Mouse (Mus musculus): ENCODE data around the gene Cd38. TPM values are rescaled to one million over a fixed set of nuclear protein-coding genes. Genes with fewer than 3 reads are reported as not detected.

Gene Cd38
- polyA plus RNA-seq, 2 experiments: 5.3 to 7.4 TPM

GRCm38 (mm10) chr5:43885060-43885820 lies 16.9 kb downstream of the Cd38 start:
- ATAC-seq (ENCODE audit: low FRiP score, low read depth): no peak

GRCm38 (mm10) chr5:43892386-43892785 lies 24.0 kb downstream of the Cd38 start:
- 26% methylated on average over 1 of the region's 1 CpGs for WGBS

More at GRCm38 (mm10) chr5:43885060-43885820, 16.9 kb downstream of the Cd38 start:
- WGBS: 15% methylated on average over 3 of the region's 3 CpGs
- TF ChIP-seq POLR2A (IDR thresholded peaks at IDR 0.05; ENCODE audit: borderline replicate concordance, extremely low read depth, insufficient read depth, insufficient read length): no peak
- H3K36me3 ChIP-seq (ENCODE audit: control insufficient read depth, insufficient read depth, low read length): no peaks in the 10 kb centered on the region
- H3K9ac ChIP-seq (ENCODE audit: low read depth, low read length, severe bottlenecking): no peak overlapping the region
- H3K27me3 ChIP-seq (ENCODE audit: control insufficient read depth, insufficient read depth, low read length): no peaks in the 10 kb centered on the region
- DNase-seq (ENCODE audit: low spot score): no peak
- no peaks in the 10 kb centered on the region for H3K9me3 ChIP-seq (ENCODE audit: control insufficient read depth, low read length)
- peaks cover 6% of the 10 kb centered on the region for H3K4me1 ChIP-seq (ENCODE audit: control insufficient read depth, insufficient read depth, low read length)
- H3K27ac ChIP-seq (replicated peaks; ENCODE audit: low read depth, low read length): no peak overlapping the region
- H3K4me3 ChIP-seq (replicated peaks; ENCODE audit: low read length): no peak overlapping the region
- no peak overlapping the region for H3K4me2 ChIP-seq (replicated peaks; ENCODE audit: low read depth, low read length, severe bottlenecking)

DNA sequence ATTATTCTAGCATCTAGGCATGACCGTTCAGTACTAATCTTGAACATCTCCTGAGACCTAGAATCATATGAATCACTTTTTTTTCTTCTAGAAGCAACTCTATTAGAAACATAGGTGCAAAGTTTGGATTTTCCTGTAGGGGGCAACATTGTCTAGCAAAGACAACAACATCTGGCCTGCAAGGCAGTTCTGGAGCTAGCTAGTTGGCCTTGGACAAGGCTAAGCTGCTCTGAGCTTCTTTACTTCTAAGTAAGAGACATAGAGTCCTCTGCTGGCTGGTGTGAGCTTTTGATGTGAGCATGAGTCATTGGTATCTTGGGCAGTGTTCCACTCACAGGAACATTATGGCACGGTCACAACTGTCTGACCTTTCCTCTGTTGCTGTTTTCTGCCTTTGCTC lies 25.8 kb downstream of the Cd38 start:
- ATAC-seq (ENCODE audit: low FRiP score, low read depth): no peak
- H3K4me2 ChIP-seq (replicated peaks; ENCODE audit: low read depth, low read length, severe bottlenecking): no peak overlapping the region
- peaks cover 3% of the 10 kb centered on the region; the same call in 1 of the 2 replicates for H3K4me1 ChIP-seq (ENCODE audit: control insufficient read depth, insufficient read depth, low read length)
- no peak overlapping the region for H3K27ac ChIP-seq (replicated peaks; ENCODE audit: low read depth, low read length)
- peak; percentile 65 for DNase-seq (ENCODE audit: low spot score)
- no peaks in the 10 kb centered on the region for H3K36me3 ChIP-seq (ENCODE audit: control insufficient read depth, insufficient read depth, low read length)
- 59% methylated on average over 2 of the region's 2 CpGs for WGBS
- H3K9me3 ChIP-seq (ENCODE audit: control insufficient read depth, low read length): no peaks in the 10 kb centered on the region
- no peak overlapping the region for H3K4me3 ChIP-seq (replicated peaks; ENCODE audit: low read length)
- no peaks in the 10 kb centered on the region for H3K27me3 ChIP-seq (ENCODE audit: control insufficient read depth, insufficient read depth, low read length)
- no peak overlapping the region for H3K9ac ChIP-seq (ENCODE audit: low read depth, low read length, severe bottlenecking)
- no peak for TF ChIP-seq POLR2A (IDR thresholded peaks at IDR 0.05; ENCODE audit: borderline replicate concordance, extremely low read depth, insufficient read depth, insufficient read length)

More at GRCm38 (mm10) chr5:43892386-43892785, 24.0 kb downstream of the Cd38 start:
- TF ChIP-seq POLR2A (IDR thresholded peaks at IDR 0.05; ENCODE audit: borderline replicate concordance, extremely low read depth, insufficient read depth, insufficient read length): no peak
- Histone ChIP-seq H3K9me3 (ENCODE audit: control insufficient read depth, low read length) (no peaks in the 10 kb centered on the region), H3K36me3 (ENCODE audit: control insufficient read depth, insufficient read depth, low read length) (no peaks in the 10 kb centered on the region), H3K4me3 (replicated peaks; ENCODE audit: low read length) (no peak overlapping the region), H3K4me1 (ENCODE audit: control insufficient read depth, insufficient read depth, low read length) (peaks cover 3% of the 10 kb centered on the region; the same call in 1 of the 2 replicates), H3K27ac (replicated peaks; ENCODE audit: low read depth, low read length) (no peak overlapping the region), H3K4me2 (replicated peaks; ENCODE audit: low read depth, low read length, severe bottlenecking) (no peak overlapping the region), H3K27me3 (ENCODE audit: control insufficient read depth, insufficient read depth, low read length) (no peaks in the 10 kb centered on the region), H3K9ac (ENCODE audit: low read depth, low read length, severe bottlenecking) (no peak overlapping the region)
- ATAC-seq (ENCODE audit: low FRiP score, low read depth): no peak
- DNase-seq (ENCODE audit: low spot score): peak; percentile 49

DNA sequence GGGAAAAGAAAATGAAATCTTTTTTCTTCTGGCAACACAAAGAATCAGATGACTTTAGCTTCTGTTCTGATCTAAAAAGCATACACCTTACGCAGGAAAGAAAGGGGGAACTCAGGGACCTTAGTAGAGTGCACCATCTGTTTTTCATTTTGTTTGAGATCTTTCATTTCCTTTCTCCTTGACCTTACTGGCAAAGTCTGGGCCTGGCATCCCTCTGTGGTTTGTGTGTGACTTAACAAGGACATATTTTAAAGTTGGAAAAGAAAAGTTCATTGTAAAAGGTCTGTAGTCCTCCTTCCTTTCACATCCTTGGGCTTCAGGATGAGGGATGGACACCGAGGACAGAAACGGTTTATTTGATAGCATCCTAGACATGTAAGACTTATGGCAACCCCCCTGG lies 27.6 kb downstream of the Cd38 start:
- H3K36me3 ChIP-seq (ENCODE audit: control insufficient read depth, insufficient read depth, low read length): no peaks in the 10 kb centered on the region
- H3K27ac ChIP-seq (replicated peaks; ENCODE audit: low read depth, low read length): peak overlapping the region; percentile 19; the same call in 1 of the 2 replicates
- ATAC-seq (ENCODE audit: low FRiP score, low read depth): 0 out of 2 replicates have a peak, but pooled peaks have one; percentile 53
- H3K9me3 ChIP-seq (ENCODE audit: control insufficient read depth, low read length): no peaks in the 10 kb centered on the region
- H3K4me2 ChIP-seq (replicated peaks; ENCODE audit: low read depth, low read length, severe bottlenecking): no peak overlapping the region
- H3K9ac ChIP-seq (ENCODE audit: low read depth, low read length, severe bottlenecking): no peak overlapping the region
- H3K4me1 ChIP-seq (ENCODE audit: control insufficient read depth, insufficient read depth, low read length): peaks cover 3% of the 10 kb centered on the region; the same call in 1 of the 2 replicates
- no peak overlapping the region for H3K4me3 ChIP-seq (replicated peaks; ENCODE audit: low read length)
- TF ChIP-seq POLR2A (IDR thresholded peaks at IDR 0.05; ENCODE audit: borderline replicate concordance, extremely low read depth, insufficient read depth, insufficient read length): no peak
- no peaks in the 10 kb centered on the region for H3K27me3 ChIP-seq (ENCODE audit: control insufficient read depth, insufficient read depth, low read length)
- peak; percentile 43 for DNase-seq (ENCODE audit: low spot score)
- WGBS: 17% methylated on average over 3 of the region's 3 CpGs

GRCm38 (mm10) chr5:43904685-43905084 lies 36.3 kb downstream of the Cd38 start:
- H3K4me1 ChIP-seq (ENCODE audit: control insufficient read depth, insufficient read depth, low read length): no peaks in the 10 kb centered on the region
- H3K4me2 ChIP-seq (replicated peaks; ENCODE audit: low read depth, low read length, severe bottlenecking): no peak overlapping the region
- no peaks in the 10 kb centered on the region for H3K9me3 ChIP-seq (ENCODE audit: control insufficient read depth, low read length)
- DNase-seq (ENCODE audit: low spot score) (no peak), ATAC-seq (ENCODE audit: low FRiP score, low read depth) (no peak)
- no peak for TF ChIP-seq POLR2A (IDR thresholded peaks at IDR 0.05; ENCODE audit: borderline replicate concordance, extremely low read depth, insufficient read depth, insufficient read length)
- no peak overlapping the region for H3K4me3 ChIP-seq (replicated peaks; ENCODE audit: low read length)
- 91% methylated on average over 3 of the region's 3 CpGs for WGBS
- H3K27me3 ChIP-seq (ENCODE audit: control insufficient read depth, insufficient read depth, low read length): no peaks in the 10 kb centered on the region
- no peak overlapping the region for H3K27ac ChIP-seq (replicated peaks; ENCODE audit: low read depth, low read length)
- no peak overlapping the region for H3K9ac ChIP-seq (ENCODE audit: low read depth, low read length, severe bottlenecking)
- no peaks in the 10 kb centered on the region for H3K36me3 ChIP-seq (ENCODE audit: control insufficient read depth, insufficient read depth, low read length)
